Mouse (Mus musculus): ENCODE results near the gene Dock9. TPM values are rescaled to one million over a fixed set of nuclear protein-coding genes. Genes with fewer than 3 reads are reported as not detected.

Dock9 gene
- total and polyA plus RNA-seq, 2 experiments from 2014 or later, result 4.1 to 20.5 TPM

- Histone ChIP-seq H3K4me3 (ENCODE audit: low read depth, low read length) (no peak overlapping the region), H3K36me3 (replicated peaks; ENCODE audit: control insufficient read depth, insufficient read depth, low read length) (peaks cover 12% of the 10 kb centered on the region; the same call in 1 of the 2 replicates), H3K4me2 (ENCODE audit: low read depth, low read length) (no peak overlapping the region), H3K27ac (ENCODE audit: low read depth) (no peak overlapping the region), H3K9me3 (replicated peaks; ENCODE audit: control insufficient read depth, low read length) (no peaks in the 10 kb centered on the region), H3K27me3 (ENCODE audit: control insufficient read depth, insufficient read depth, low read length) (no peaks in the 10 kb centered on the region), H3K4me1 (ENCODE audit: control insufficient read depth, insufficient read depth) (no peaks in the 10 kb centered on the region), H3K9ac (replicated peaks; ENCODE audit: low read depth, low read length) (no peak overlapping the region)
- ATAC-seq (ENCODE audit: insufficient read depth, low read depth), result no peak
- WGBS, result 92% methylated on average over 3 of the region's 3 CpGs
- DNase-seq (ENCODE audit: low spot score), result no peak
- no peak for TF ChIP-seq CTCF (IDR thresholded peaks at IDR 0.05; ENCODE audit: low read depth)
- no peak for TF ChIP-seq EP300 (IDR thresholded peaks at IDR 0.05; ENCODE audit: low read depth)
Observed at GRCm38 (mm10) chr14:121621806-121622205, 175.8 kb downstream of the Dock9 start.

DNA sequence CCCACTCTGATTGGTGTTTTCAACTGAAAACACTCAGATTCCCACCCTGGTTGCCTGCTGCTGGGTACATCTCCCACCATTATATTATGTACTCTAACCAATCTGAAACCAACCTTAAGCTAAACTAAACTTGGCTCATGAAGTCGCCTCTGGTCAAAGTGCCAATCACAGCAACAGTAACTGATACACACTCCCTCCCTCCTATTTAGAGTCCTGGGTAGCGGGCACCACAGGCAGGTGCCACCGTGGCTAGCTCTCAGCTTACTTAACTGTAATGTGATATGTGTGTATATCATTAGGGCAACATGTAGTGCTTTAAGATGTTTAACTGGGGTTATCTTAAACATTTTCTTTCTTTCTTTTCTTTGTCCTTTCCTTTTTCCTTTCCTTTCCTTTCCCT, 177.1 kb downstream of the Dock9 start:
- no peaks in the 10 kb centered on the region for H3K27me3 ChIP-seq (ENCODE audit: control insufficient read depth, insufficient read depth, low read length)
- WGBS, result 81% methylated on average over 3 of the region's 3 CpGs
- TF ChIP-seq EP300 (IDR thresholded peaks at IDR 0.05; ENCODE audit: low read depth) (no peak), CTCF (IDR thresholded peaks at IDR 0.05; ENCODE audit: low read depth) (no peak)
- H3K4me2 ChIP-seq (ENCODE audit: low read depth, low read length), result no peak overlapping the region
- DNase-seq (ENCODE audit: low spot score) (no peak), ATAC-seq (ENCODE audit: insufficient read depth, low read depth) (no peak)
- no peak overlapping the region for H3K9ac ChIP-seq (replicated peaks; ENCODE audit: low read depth, low read length)
- peaks cover 12% of the 10 kb centered on the region; the same call in 1 of the 2 replicates for H3K36me3 ChIP-seq (replicated peaks; ENCODE audit: control insufficient read depth, insufficient read depth, low read length)
- H3K4me3 ChIP-seq (ENCODE audit: low read depth, low read length), result no peak overlapping the region
- H3K4me1 ChIP-seq (ENCODE audit: control insufficient read depth, insufficient read depth), result no peaks in the 10 kb centered on the region
- no peak overlapping the region for H3K27ac ChIP-seq (ENCODE audit: low read depth)
- no peaks in the 10 kb centered on the region for H3K9me3 ChIP-seq (replicated peaks; ENCODE audit: control insufficient read depth, low read length)

DNA sequence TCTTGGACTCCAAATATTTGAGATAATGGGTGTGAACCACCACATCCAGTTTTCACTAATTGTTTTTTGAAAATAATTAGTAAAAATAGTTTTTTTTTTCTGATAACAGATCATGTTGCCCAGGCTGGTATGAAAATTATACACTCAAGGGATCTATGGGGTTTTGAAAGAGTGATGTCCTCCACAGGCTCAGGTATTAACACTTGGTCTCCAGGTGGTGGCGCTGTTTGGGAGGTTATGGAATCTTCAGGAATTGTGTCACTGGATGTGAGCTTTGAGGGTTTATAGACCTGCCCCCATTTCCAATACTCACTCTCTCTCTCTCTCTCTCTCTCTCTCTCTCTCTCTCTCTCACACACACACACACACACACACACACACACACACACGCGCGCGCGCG, 177.5 kb downstream of the Dock9 start:
- Histone ChIP-seq H3K4me2 (ENCODE audit: low read depth, low read length) (no peak overlapping the region), H3K27me3 (ENCODE audit: control insufficient read depth, insufficient read depth, low read length) (no peaks in the 10 kb centered on the region), H3K4me1 (ENCODE audit: control insufficient read depth, insufficient read depth) (no peaks in the 10 kb centered on the region), H3K9me3 (replicated peaks; ENCODE audit: control insufficient read depth, low read length) (no peaks in the 10 kb centered on the region), H3K36me3 (replicated peaks; ENCODE audit: control insufficient read depth, insufficient read depth, low read length) (peaks cover 12% of the 10 kb centered on the region; the same call in 1 of the 2 replicates), H3K9ac (replicated peaks; ENCODE audit: low read depth, low read length) (no peak overlapping the region), H3K4me3 (ENCODE audit: low read depth, low read length) (no peak overlapping the region), H3K27ac (ENCODE audit: low read depth) (no peak overlapping the region)
- no peak for ATAC-seq (ENCODE audit: insufficient read depth, low read depth)
- WGBS, result over 99% methylated on average over 7 of the region's 7 CpGs
- TF ChIP-seq EP300 (IDR thresholded peaks at IDR 0.05; ENCODE audit: low read depth), result no peak
- TF ChIP-seq CTCF (IDR thresholded peaks at IDR 0.05; ENCODE audit: low read depth), result 0 out of 2 replicates have a peak, but pooled peaks have one; percentile 13
- DNase-seq (ENCODE audit: low spot score), result no peak

- TF ChIP-seq EP300 (IDR thresholded peaks at IDR 0.05; ENCODE audit: low read depth) (no peak), CTCF (IDR thresholded peaks at IDR 0.05; ENCODE audit: low read depth) (no peak)
- 66% methylated on average over 4 of the region's 4 CpGs for WGBS
- Histone ChIP-seq H3K4me2 (ENCODE audit: low read depth, low read length) (no peak overlapping the region), H3K36me3 (replicated peaks; ENCODE audit: control insufficient read depth, insufficient read depth, low read length) (peaks cover 8% of the 10 kb centered on the region; the same call in 1 of the 2 replicates), H3K9ac (replicated peaks; ENCODE audit: low read depth, low read length) (no peak overlapping the region), H3K27ac (ENCODE audit: low read depth) (no peak overlapping the region), H3K4me1 (ENCODE audit: control insufficient read depth, insufficient read depth) (no peaks in the 10 kb centered on the region), H3K27me3 (ENCODE audit: control insufficient read depth, insufficient read depth, low read length) (no peaks in the 10 kb centered on the region), H3K9me3 (replicated peaks; ENCODE audit: control insufficient read depth, low read length) (no peaks in the 10 kb centered on the region), H3K4me3 (ENCODE audit: low read depth, low read length) (no peak overlapping the region)
- ATAC-seq (ENCODE audit: insufficient read depth, low read depth) (no peak), DNase-seq (ENCODE audit: low spot score) (no peak)
Observed at GRCm38 (mm10) chr14:121617645-121618390, 179.8 kb downstream of the Dock9 start.

- H3K9me3 ChIP-seq (replicated peaks; ENCODE audit: control insufficient read depth, low read length), result no peaks in the 10 kb centered on the region
- no peak overlapping the region for H3K4me2 ChIP-seq (ENCODE audit: low read depth, low read length)
Observed at GRCm38 (mm10) chr14:121615431-121615830, 182.2 kb downstream of the Dock9 start.

More at GRCm38 (mm10) chr14:121615431-121615830, 182.2 kb downstream of the Dock9 start:
- 85% methylated on average over 10 of the region's 10 CpGs for WGBS
- no peaks in the 10 kb centered on the region for H3K4me1 ChIP-seq (ENCODE audit: control insufficient read depth, insufficient read depth)
- ATAC-seq (ENCODE audit: insufficient read depth, low read depth), result no peak
- no peak overlapping the region for H3K27ac ChIP-seq (ENCODE audit: low read depth)
- DNase-seq (ENCODE audit: low spot score), result no peak
- no peak for TF ChIP-seq CTCF (IDR thresholded peaks at IDR 0.05; ENCODE audit: low read depth)
- TF ChIP-seq EP300 (IDR thresholded peaks at IDR 0.05; ENCODE audit: low read depth), result no peak
- H3K36me3 ChIP-seq (replicated peaks; ENCODE audit: control insufficient read depth, insufficient read depth, low read length), result peaks cover 4% of the 10 kb centered on the region; the same call in 1 of the 2 replicates
- no peak overlapping the region for H3K4me3 ChIP-seq (ENCODE audit: low read depth, low read length)
- no peaks in the 10 kb centered on the region for H3K27me3 ChIP-seq (ENCODE audit: control insufficient read depth, insufficient read depth, low read length)
- H3K9ac ChIP-seq (replicated peaks; ENCODE audit: low read depth, low read length), result no peak overlapping the region

Data from heart, postnatal 0 days (tissue).